Mouse (Mus musculus): ENCODE measurements around the gene Gtf3c5. TPM values are rescaled to one million over a fixed set of nuclear protein-coding genes. Genes with fewer than 3 reads are reported as not detected.

The Gtf3c5 gene
- total RNA-seq, 2 experiments from 2014 or later: 10.3 to 12.2 TPM

GRCm38 (mm10) chr2:28576815-28577214 is 6.7 kb downstream of the Gtf3c5 start:
- no peak for ATAC-seq (ENCODE audit: poor library complexity, severe bottlenecking)

- no peak for ATAC-seq (ENCODE audit: poor library complexity, severe bottlenecking)
These were observed 8.2 kb downstream of the Gtf3c5 start for GRCm38 (mm10) chr2:28575341-28575740.

GRCm38 (mm10) chr2:28569903-28570302 is 13.6 kb downstream of the Gtf3c5 start:
- no peak for ATAC-seq (ENCODE audit: poor library complexity, severe bottlenecking)

GRCm38 (mm10) chr2:28566545-28566944 is 17.0 kb downstream of the Gtf3c5 start:
- ATAC-seq (ENCODE audit: poor library complexity, severe bottlenecking): no peak

- ATAC-seq (ENCODE audit: poor library complexity, severe bottlenecking): no peak
These were observed 19.2 kb downstream of the Gtf3c5 start for GRCm38 (mm10) chr2:28564380-28564779.

- ATAC-seq (ENCODE audit: poor library complexity, severe bottlenecking): no peak
These were observed 19.7 kb downstream of the Gtf3c5 start for GRCm38 (mm10) chr2:28563830-28564229.

GRCm38 (mm10) chr2:28563303-28563702 is 20.2 kb downstream of the Gtf3c5 start, which contains the start of gene Cel:
TSS of gene Cel (minus strand) at chr2:28563403.
- ATAC-seq (ENCODE audit: poor library complexity, severe bottlenecking): no peak

GRCm38 (mm10) chr2:28557452-28557851 is 26.1 kb downstream of the Gtf3c5 start:
- ATAC-seq (ENCODE audit: poor library complexity, severe bottlenecking): no peak

GRCm38 (mm10) chr2:28552301-28552700 is 31.2 kb downstream of the Gtf3c5 start:
- no peak for ATAC-seq (ENCODE audit: poor library complexity, severe bottlenecking)

- ATAC-seq (ENCODE audit: poor library complexity, severe bottlenecking): no peak
These were observed 34.4 kb downstream of the Gtf3c5 start for GRCm38 (mm10) chr2:28549157-28549556.

- peak; percentile 93 for ATAC-seq (ENCODE audit: poor library complexity, severe bottlenecking)
These were observed 36.0 kb downstream of the Gtf3c5 start for GRCm38 (mm10) chr2:28547237-28548172.

- no peak for ATAC-seq (ENCODE audit: poor library complexity, severe bottlenecking)
These were observed 37.0 kb downstream of the Gtf3c5 start for GRCm38 (mm10) chr2:28546560-28546959.

GRCm38 (mm10) chr2:28545976-28546375 is 37.6 kb downstream of the Gtf3c5 start:
- ATAC-seq (ENCODE audit: poor library complexity, severe bottlenecking): 0 out of 2 replicates have a peak, but pooled peaks have one; percentile 16

GRCm38 (mm10) chr2:28543894-28544293 is 39.7 kb downstream of the Gtf3c5 start:
- no peak for ATAC-seq (ENCODE audit: poor library complexity, severe bottlenecking)

- no peak for ATAC-seq (ENCODE audit: poor library complexity, severe bottlenecking)
These were observed 42.8 kb downstream of the Gtf3c5 start for GRCm38 (mm10) chr2:28540587-28541227.

- ATAC-seq (ENCODE audit: poor library complexity, severe bottlenecking): peak; percentile 97
These were observed 43.6 kb downstream of the Gtf3c5 start for GRCm38 (mm10) chr2:28539949-28540348.

- ATAC-seq (ENCODE audit: poor library complexity, severe bottlenecking): no peak
These were observed 44.3 kb downstream of the Gtf3c5 start for GRCm38 (mm10) chr2:28539206-28539605.

- ATAC-seq (ENCODE audit: poor library complexity, severe bottlenecking): no peak
These were observed 44.8 kb downstream of the Gtf3c5 start for GRCm38 (mm10) chr2:28538817-28539128.

GRCm38 (mm10) chr2:28537995-28538816 is 45.3 kb downstream of the Gtf3c5 start:
- no peak for ATAC-seq (ENCODE audit: poor library complexity, severe bottlenecking)

- no peak for ATAC-seq (ENCODE audit: poor library complexity, severe bottlenecking)
These were observed 46.0 kb downstream of the Gtf3c5 start for GRCm38 (mm10) chr2:28537634-28537920.

All from megakaryocyte, adult 5-6 weeks (primary cell).